Comparison of ENCODE assay signal across 18 mouse cellular contexts in the genomic region with DNA sequence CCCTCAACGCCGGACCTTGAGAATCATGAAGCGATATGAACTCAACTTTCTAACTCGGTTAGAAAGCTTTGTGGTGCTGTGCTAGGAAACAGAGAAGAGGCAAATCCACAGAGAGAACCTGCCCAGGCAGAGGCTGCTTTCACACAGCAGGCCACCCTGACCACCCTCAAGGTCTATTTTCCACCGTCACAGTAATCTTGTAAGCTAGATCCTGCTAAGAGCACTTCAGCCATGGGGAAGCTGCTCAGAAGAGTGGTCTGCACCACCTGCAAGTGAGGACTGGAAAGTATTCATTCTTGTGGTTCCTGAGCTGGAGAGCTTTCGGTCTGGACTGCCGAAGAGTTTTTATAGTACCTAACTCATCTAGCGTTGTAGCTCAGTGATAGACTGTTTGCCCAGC.
"Had no signal": no experiment of that assay in that cellular context is flagged by ENCODE, and none has a peak within 500 bp of the region (broad histone marks: within the 10 kb centered on the region; RNA-seq: fewer than 3 reads in every experiment).

No protein-coding gene starts in this region.

- ATAC-seq: midbrain, embryonic 15.5 days had no signal

- H3K36me3 ChIP-seq: lung, embryonic 15.5 days; midbrain, embryonic 10.5 days; midbrain, embryonic 13.5 days; midbrain, embryonic 15.5 days; neural tube, embryonic 13.5 days; neural tube, embryonic 15.5 days had no signal

- DNase-seq: lung, adult 18-20 months; lung, postnatal 4 days; retina, postnatal 1 day; right cerebral cortex, adult 18-20 months; right cerebral cortex, postnatal 25 days; right cerebral cortex, postnatal 4 days; spleen, adult 18-20 months; thymus, adult 18-20 months; thymus, postnatal 14 days; thymus, postnatal 36 days had no signal

- H3K4me3 ChIP-seq: myocyte had no signal

- H3K9ac ChIP-seq: liver, embryonic 14.5 days; midbrain, embryonic 13.5 days; midbrain, embryonic 15.5 days had no signal

- H3K9me3 ChIP-seq: lung, embryonic 15.5 days; midbrain, embryonic 10.5 days; midbrain, embryonic 13.5 days; midbrain, embryonic 15.5 days; neural tube, embryonic 13.5 days; neural tube, embryonic 15.5 days had no signal

- H3K27ac ChIP-seq: liver, embryonic 14.5 days; lung, embryonic 15.5 days; midbrain, embryonic 10.5 days; midbrain, embryonic 13.5 days; midbrain, embryonic 15.5 days; neural tube, embryonic 13.5 days had no signal
